Mouse (Mus musculus) embryo, embryonic 11 days (tissue): ENCODE results near the gene Olfr855.

Experiments used
- DNase-seq: peaks from one replicate; pipeline ENCODE4 v3.0.0-alpha.2; 2015

Gene Olfr855

DNA sequence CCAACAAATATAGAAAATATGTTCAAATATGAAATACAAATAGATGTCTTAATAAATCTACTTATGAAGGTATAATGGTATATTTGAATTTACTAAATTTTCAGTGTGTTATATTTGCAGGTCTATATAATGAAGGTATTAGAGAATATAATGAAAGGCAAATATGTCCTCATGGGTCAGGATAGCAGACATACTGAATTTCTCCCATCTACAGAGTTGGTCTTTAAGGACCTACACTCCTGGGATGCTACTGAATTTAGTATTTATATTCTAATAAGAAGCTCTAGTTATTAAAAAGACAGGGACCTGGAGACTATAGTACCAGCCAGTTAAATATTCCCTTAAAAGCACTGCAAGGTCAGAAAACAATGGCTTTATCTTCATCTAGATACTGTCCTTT lies at the start of gene Olfr855:
Gene Olfr855, plus strand, starts transcription at position 301 of the 400 bp plus-strand sequence.
- DNase-seq: no peak

DNA sequence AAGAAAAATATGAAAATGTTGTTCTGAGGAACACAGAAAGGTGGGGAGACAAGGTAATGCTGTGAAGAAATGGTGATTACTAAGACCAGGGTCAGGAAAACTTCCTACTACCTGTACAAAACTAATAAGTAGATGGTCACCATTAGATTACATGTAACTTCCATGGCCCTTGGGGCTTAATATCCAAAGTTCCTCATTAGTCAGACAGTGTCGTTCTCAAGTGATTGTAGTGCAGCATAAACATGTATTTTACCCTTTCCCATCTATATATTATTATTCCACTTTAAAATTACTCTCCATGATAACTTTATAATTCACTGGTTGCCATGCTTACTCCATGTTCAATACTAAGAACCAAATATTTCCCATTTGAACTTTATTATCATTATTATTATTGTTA lies 41.4 kb upstream of the Olfr855 start, which contains the start of gene Olfr853:
Gene Olfr853, minus strand, starts transcription at position 101 of the 400 bp plus-strand sequence.
- no peak for DNase-seq

DNA sequence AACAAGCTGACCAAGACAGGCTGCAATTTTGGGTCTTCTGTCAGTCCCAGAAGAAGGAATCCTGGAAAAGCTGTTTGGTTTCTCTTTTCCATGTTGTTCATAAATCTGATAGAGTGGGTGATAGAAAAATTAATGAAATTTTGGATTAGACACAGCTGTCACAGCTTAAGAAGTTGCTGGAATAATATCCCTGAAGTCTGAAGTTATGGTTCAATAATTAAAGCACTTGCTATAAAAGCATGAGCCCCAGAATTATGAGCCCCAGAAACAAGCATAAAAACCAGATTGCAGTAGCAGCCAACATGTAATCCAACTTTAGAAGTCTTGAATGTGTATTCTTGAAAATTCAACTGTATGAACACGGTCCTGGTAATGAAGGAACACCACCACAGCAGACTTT lies 15.1 kb upstream of the Olfr855 start, which contains the start of gene Olfr854:
Gene Olfr854, minus strand, starts transcription at position 101 of the 400 bp plus-strand sequence.
- DNase-seq: no peak

DNA sequence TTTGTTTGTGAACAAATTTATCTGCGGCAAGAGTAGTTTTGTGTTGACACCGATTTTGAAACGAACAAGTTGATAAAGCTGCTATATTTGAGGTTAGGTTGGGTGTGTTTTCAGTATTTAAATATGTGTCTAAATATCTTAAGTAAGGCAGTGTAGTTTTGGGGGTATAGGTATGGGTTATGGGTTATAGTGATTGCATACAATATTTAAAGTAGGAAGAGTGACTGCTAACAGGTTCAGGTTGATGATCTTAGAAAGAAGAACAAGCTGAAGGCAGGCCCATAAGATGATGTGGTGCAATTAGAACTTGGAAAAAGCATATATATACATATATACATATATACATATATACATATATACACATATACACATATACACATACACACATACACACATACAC lies 38.9 kb downstream of the Olfr855 start:
- no peak for DNase-seq

DNA sequence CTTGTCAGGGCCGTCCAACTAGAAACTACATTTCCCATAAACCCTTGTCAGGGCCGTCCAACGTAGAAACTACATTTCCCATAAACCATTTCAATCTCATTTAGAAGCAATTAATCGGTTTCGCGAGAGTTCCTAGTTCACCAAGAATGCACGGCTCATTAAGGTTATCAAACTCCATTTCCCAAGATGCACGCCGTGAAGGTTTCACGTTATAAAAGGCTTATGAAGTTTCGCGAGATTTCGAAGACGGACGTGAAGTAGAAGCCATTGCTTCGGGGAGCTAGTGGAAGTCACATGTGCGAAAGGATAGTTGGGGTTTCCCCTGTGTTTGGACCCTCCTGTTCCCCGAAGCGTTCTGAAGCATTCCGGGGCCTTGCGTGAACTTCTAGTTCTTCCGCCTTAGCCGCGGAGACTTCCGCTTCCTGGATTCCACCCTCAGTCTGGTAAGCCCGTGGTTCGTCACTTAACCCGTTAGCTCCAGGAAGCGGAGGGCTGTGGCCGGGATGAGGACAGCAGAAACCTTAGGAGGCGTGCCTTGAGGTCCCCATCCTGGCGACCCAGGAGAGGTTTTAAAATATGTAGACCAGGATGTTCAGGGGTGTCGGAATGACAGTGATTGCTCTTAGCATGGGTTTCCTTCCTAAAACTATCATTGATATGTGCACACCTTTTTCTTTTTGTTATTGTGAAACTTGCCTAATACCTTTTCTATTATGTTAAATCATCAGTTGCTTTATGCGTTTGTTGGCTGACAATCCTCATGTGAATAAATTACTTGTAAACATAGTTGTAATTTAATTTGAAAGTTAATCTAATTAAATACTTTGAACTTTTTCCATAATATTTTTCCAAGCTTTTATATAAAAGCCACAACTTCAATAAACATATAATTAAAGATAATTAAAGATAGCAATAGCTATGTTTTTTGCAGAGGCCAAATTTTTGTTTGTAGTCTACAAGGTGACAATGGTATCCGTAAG lies 39.7 kb downstream of the Olfr855 start, which contains the start of gene Zfp317:
Gene Zfp317, plus strand, starts transcription at position 260 of the 980 bp plus-strand sequence.
- peak; percentile 98 for DNase-seq

DNA sequence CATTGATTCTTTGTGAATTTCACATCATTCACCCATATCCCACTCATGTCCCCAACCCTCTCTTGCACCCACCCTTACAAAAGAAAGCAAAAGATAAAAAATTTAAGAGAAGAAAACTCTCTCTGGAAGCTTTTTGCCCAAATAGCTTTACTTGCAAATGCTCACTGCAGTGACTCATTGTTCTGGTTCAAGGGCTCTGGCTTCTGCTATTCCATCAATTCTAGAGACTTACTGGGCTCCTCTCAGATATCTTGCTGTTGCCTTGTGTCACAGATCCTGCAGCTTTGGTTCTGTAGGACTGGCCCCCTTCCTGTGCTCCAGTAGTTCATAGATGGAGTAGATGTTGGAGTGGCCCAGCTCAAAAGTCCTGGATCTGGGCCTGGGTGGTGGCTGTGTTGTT lies 47.2 kb downstream of the Olfr855 start:
- DNase-seq: no peak
